Mouse (Mus musculus) liver, postnatal 0 days (tissue): ENCODE measurements at regions not wholly inside any gene's neighbourhood (a gene's known extent, or its start where the extent isn't known, plus 50 kb on each side); places are given as distances from the start of the nearest gene placed in this dataset.

Experiments used
- ATAC-seq: fragments of 200-750 bp; cut with Nextera tagmentation; 2 replicates; pipeline ENCODE4 v1.8.0; 2017; ENCODE audit warnings: mild to moderate bottlenecking, moderate library complexity
- DNase-seq: peaks from one replicate; pipeline ENCODE4 v3.0.0-alpha.2; 2016
- H3K27ac ChIP-seq: fragments of 300-500 bp; sonication (generic); 2 replicates; pipeline ENCODE4 v1.5.1; 2014; ENCODE audit warnings: antibody characterized with exemption, moderate library complexity, mild to moderate bottlenecking, low read depth
- H3K27me3 ChIP-seq: fragments of 300-500 bp; sonication (generic); 2 replicates; pipeline ENCODE4 v1.6.1; 2014; ENCODE audit warnings: low read length, control low read depth, mixed read lengths; ENCODE audit not compliant: insufficient read depth
- H3K36me3 ChIP-seq: fragments of 300-500 bp; sonication (generic); replicated peaks from 2 replicates; pipeline ENCODE4 v1.6.1; 2014; ENCODE audit warnings: mild to moderate bottlenecking, control low read depth, low read length, moderate library complexity, mixed read lengths; ENCODE audit not compliant: insufficient read depth
- H3K4me1 ChIP-seq: fragments of 300-500 bp; sonication (generic); 2 replicates; pipeline ENCODE4 v1.6.1; 2014; ENCODE audit warnings: antibody characterized with exemption, mild to moderate bottlenecking, control low read depth; ENCODE audit not compliant: insufficient read depth
- H3K4me2 ChIP-seq: fragments of 300-500 bp; sonication (generic); 2 replicates; pipeline ENCODE4 v1.6.1; 2014; ENCODE audit warnings: low read depth, mild to moderate bottlenecking, low read length, moderate library complexity, mixed read lengths
- H3K4me3 ChIP-seq: fragments of 300-500 bp; sonication (generic); 2 replicates; pipeline ENCODE4 v1.5.1; 2014; ENCODE audit warnings: low read depth, low read length
- H3K9ac ChIP-seq: fragments of 300-500 bp; sonication (generic); replicated peaks from 2 replicates; pipeline ENCODE4 v1.6.1; 2014; ENCODE audit warnings: mild to moderate bottlenecking, moderate library complexity
- H3K9me3 ChIP-seq: fragments of 300-500 bp; sonication (generic); 2 replicates; pipeline ENCODE4 v1.6.1; 2016; ENCODE audit warnings: mild to moderate bottlenecking, control low read depth, low read length, mixed read lengths
- CTCF ChIP-seq: sonication (generic); IDR thresholded peaks from 2 replicates; pipeline ENCODE4 v1.5.1; 2016; ENCODE audit warnings: antibody characterized with exemption, low read depth
- EP300 ChIP-seq: IDR thresholded peaks from 2 replicates; pipeline ENCODE4 v1.6.1; 2016; ENCODE audit warnings: antibody characterized with exemption, low read depth, mild to moderate bottlenecking
- WGBS: fragments of 180-500 bp; shearing (Covaris S2); extraction: QIAGEN DNeasy Blood & Tissue Kit; methylation state at CpG from one replicate; pipeline ENCODE4 v1.1.7; 2014; ENCODE audit not compliant: insufficient replicate concordance; 5-methylcytosine and 5-hydroxymethylcytosine counted together

DNA sequence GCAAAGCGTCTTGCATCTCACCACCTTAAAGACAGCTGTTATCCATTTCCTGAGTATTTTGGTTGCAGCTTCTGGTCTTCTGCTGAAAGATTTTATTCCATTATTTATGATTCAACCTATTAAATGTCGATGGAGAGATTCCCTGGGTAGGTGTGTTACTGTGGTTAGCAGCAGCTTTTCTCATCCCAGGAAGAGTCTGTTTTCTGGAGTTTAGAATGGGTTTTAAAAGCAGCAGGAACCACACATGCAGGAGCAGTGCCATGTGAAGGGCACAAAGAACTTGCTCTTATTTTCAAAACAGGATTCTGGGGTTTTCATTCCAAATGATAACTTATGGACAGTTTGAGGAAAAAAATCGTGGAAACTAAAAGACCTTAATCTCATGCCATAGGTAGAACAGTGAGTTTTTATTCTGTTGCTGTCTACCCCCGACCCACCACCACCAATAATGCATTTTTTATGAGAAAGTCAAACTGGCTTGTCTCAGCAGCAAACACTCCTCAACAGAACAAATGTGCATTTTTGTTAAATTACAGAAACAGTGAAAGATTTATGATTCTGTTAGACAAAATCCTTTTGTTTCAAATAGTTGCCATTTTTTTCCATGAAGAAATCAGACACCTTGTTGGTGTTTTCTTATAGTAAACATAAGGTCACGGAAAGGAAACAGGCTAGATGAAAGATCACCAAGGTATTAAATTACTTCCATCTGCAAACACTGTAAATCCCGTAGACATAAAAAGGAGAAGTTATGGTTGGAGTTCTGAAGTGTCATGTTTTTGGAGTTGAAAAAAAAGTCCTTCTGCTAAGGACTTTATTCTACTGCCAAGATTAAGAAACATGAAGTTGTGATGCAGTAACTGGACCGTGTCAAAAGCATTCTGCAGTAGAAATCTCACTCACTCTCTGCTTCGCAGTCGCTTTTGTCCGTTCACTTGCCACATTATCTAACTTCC, 553.4 kb upstream of the Slit2 start:
- Histone ChIP-seq H3K9ac (no peak overlapping the region), H3K27ac (no peak overlapping the region), H3K4me3 (no peak overlapping the region), H3K9me3 (no peaks in the 10 kb centered on the region), H3K4me2 (no peak overlapping the region), H3K36me3 (no peaks in the 10 kb centered on the region), H3K4me1 (no peaks in the 10 kb centered on the region; the same call in 1 of the 2 replicates), H3K27me3 (no peaks in the 10 kb centered on the region)
- 66% methylated on average over 10 of the region's 10 CpGs for WGBS
- ATAC-seq (no peak), DNase-seq (no peak)
- TF ChIP-seq CTCF (no peak), EP300 (no peak)

- WGBS = 59% methylated on average over 5 of the region's 5 CpGs
- no peak overlapping the region for H3K4me3 ChIP-seq
- H3K4me1 ChIP-seq = no peaks in the 10 kb centered on the region; the same call in 1 of the 2 replicates
- no peak overlapping the region for H3K9ac ChIP-seq
- DNase-seq (peak; percentile 14), ATAC-seq (no peak)
- H3K9me3 ChIP-seq = no peaks in the 10 kb centered on the region
- no peaks in the 10 kb centered on the region for H3K36me3 ChIP-seq
- H3K4me2 ChIP-seq = no peak overlapping the region
- no peak for TF ChIP-seq CTCF
- TF ChIP-seq EP300 = no peak
- H3K27ac ChIP-seq = no peak overlapping the region
- H3K27me3 ChIP-seq = no peaks in the 10 kb centered on the region
These were observed 551.2 kb upstream of the Slit2 start for GRCm38 (mm10) chr5:47431599-47432328.

DNA sequence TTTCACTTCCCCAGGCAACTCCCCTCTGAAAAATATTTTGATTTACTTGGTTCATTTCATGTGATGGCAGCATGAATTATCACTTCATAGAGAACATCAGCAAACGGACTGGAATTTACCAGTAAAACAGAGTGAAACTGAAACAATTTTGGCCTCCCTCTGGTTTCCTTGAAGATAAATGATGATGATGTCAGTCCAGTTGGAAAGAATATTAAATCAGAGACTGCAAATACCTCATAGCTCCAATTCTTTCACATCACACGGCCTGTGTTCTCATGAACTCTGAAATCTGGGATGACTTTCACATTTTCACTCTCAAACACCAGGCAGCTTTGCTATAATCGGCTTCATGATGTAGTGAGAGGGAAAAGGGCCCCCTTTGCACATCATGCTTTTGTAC, 546.5 kb upstream of the Slit2 start:
- DNase-seq (no peak), ATAC-seq (no peak)
- TF ChIP-seq EP300 = no peak
- no peak for TF ChIP-seq CTCF
- Histone ChIP-seq H3K27ac (no peak overlapping the region), H3K4me2 (no peak overlapping the region), H3K36me3 (no peaks in the 10 kb centered on the region), H3K9ac (no peak overlapping the region), H3K9me3 (no peaks in the 10 kb centered on the region), H3K27me3 (no peaks in the 10 kb centered on the region), H3K4me3 (no peak overlapping the region), H3K4me1 (no peaks in the 10 kb centered on the region)
- WGBS = 62% methylated on average over 3 of the region's 3 CpGs

DNA sequence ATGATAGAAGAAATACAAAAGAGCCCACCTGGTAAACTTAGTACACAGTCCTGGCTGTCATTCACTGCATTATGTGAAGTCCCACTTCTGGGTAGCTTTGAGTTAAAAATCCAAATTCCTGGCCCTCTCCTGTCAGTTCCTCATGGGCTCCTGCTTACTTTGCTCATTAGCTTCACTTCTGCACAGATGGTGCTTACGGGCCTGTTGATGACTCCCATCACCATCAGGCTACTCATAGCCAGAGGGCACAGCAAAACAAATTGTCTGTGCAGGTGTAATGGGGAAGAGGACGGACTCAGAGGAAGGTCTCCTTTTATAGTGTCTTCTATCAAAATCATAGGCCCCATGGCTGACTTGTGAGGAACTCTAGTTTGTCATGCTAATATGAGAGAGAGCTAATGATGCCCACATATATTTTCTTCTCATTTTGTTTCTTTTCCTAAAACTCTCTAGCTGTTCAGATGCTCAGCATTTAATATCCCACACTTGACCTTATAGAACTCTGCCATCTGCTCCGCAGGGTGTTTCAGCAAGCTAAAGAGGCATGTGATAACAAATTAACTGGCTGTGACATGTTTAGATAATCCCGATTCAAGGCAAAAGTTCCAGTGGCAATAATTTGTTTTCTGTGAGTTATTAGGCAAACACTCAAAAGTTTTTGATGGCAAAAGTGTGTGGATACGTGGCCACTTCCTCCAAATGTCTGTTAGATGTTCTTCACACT, 536.5 kb upstream of the Slit2 start:
- Histone ChIP-seq H3K4me1 (no peaks in the 10 kb centered on the region), H3K4me3 (no peak overlapping the region)
- 70% methylated on average over 5 of the region's 5 CpGs for WGBS

GRCm38 (mm10) chr5:47464848-47465247, 518.1 kb upstream of the Slit2 start:
- WGBS = 56% methylated on average over 4 of the region's 4 CpGs
- ATAC-seq = no peak

More for the DNA sequence above, 536.5 kb upstream of the Slit2 start:
- Histone ChIP-seq H3K9ac (no peak overlapping the region), H3K9me3 (no peaks in the 10 kb centered on the region), H3K27me3 (no peaks in the 10 kb centered on the region), H3K36me3 (no peaks in the 10 kb centered on the region), H3K27ac (no peak overlapping the region), H3K4me2 (no peak overlapping the region)
- no peak for DNase-seq
- no peak for TF ChIP-seq CTCF
- TF ChIP-seq EP300 = no peak
- ATAC-seq = no peak

DNA sequence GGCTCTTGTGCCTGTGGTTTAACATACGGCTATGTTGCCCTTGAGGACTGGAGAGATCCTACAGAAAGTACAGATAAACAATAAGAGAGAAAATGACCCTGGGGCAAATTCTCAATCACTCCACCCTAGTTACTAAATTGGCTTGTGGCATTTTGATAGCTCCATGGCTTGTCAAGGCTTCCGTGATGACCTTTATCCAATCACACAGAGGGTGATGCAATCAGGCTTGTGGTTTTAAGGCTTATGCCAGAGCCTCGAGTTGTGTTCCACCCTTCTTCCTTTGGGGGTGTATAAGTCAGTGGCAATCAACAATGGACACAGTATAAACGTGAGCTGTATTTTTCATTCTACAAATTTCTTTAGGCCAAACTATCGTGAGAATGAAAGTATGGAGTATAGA, 513.5 kb upstream of the Slit2 start:
- Histone ChIP-seq H3K4me1 (no peaks in the 10 kb centered on the region), H3K9ac (no peak overlapping the region), H3K36me3 (no peaks in the 10 kb centered on the region), H3K27ac (no peak overlapping the region), H3K4me2 (no peak overlapping the region), H3K9me3 (peaks cover 3% of the 10 kb centered on the region; the same call in 1 of the 2 replicates), H3K4me3 (no peak overlapping the region), H3K27me3 (no peaks in the 10 kb centered on the region)
- DNase-seq = no peak
- 39% methylated on average over 5 of the region's 5 CpGs for WGBS
- TF ChIP-seq EP300 (no peak), CTCF (no peak)
- ATAC-seq = no peak

More at GRCm38 (mm10) chr5:47464848-47465247, 518.1 kb upstream of the Slit2 start:
- Histone ChIP-seq H3K27ac (no peak overlapping the region), H3K4me1 (no peaks in the 10 kb centered on the region), H3K9me3 (peaks cover 3% of the 10 kb centered on the region; the same call in 1 of the 2 replicates), H3K4me2 (no peak overlapping the region), H3K9ac (no peak overlapping the region), H3K36me3 (no peaks in the 10 kb centered on the region), H3K4me3 (no peak overlapping the region), H3K27me3 (no peaks in the 10 kb centered on the region)
- no peak for DNase-seq
- TF ChIP-seq CTCF (no peak), EP300 (no peak)
